Mouse (Mus musculus) liver, postnatal 0 days (tissue): ENCODE data around the gene Gm3880.

Experiments
- CTCF ChIP-seq: sonication (generic); IDR thresholded peaks from 2 replicates; pipeline ENCODE4 v1.5.1; 2016; ENCODE audit warnings: antibody characterized with exemption, low read depth
- EP300 ChIP-seq: IDR thresholded peaks from 2 replicates; pipeline ENCODE4 v1.6.1; 2016; ENCODE audit warnings: antibody characterized with exemption, low read depth, mild to moderate bottlenecking

DNA sequence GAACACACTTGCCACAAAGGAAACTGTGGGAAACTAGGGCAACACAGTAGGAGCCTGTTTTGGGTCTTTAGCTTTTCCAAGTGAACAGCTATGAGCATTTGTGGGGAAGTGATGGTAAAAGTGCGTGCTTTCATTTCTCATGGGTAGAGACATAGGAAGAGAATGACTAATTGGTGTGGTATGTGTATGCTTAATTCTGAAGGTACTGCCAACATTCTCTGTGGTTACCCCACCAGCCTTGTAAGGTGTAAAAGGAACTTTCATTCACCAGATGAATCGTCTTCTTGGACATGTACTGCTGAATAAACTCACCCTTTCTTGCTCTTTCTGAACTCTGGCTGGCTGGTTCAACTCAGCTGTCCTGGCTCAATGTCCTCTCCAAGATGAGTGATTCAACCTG is 20.1 kb downstream of the Gm3880 start:
- TF ChIP-seq CTCF (no peak), EP300 (no peak)
